Mouse (Mus musculus): ENCODE measurements at regions not wholly inside any gene's neighbourhood (a gene's known extent, or its start where the extent isn't known, plus 50 kb on each side); places are given as distances from the start of the nearest gene placed in this dataset.
A peak's percentile ranks its signal among the peaks of the same experiment; 100 is the strongest.

DNA sequence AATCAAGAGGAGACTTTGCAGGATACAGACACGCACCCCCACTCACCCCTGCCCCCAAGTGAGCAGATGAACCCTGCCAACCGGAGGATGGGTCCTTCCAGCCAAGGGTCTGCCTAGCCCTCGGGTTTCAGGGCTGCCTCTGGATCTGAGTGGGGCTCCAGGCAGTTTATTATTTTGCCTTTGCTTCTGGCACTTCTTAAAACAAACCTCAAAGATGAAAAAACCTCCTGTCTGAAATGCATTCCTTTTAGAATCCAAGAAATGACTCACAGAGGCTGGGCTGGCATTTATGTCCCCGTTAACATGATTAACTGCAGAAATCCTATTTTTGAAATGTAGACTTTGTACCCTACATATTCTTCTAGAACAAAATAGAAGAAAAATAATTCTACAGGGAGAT is 76.3 kb downstream of the Ets2 start:
- WGBS = 34% methylated on average over 4 of the region's 4 CpGs
- Histone ChIP-seq H3K9ac (no peak overlapping the region), H3K36me3 (no peaks in the 10 kb centered on the region), H3K4me1 (no peaks in the 10 kb centered on the region), H3K27me3 (replicated peaks) (no peaks in the 10 kb centered on the region), H3K27ac (peak overlapping the region; percentile 35; the same call in 1 of the 2 replicates), H3K4me2 (no peak overlapping the region), H3K4me3 (replicated peaks) (no peak overlapping the region), H3K9me3 (no peaks in the 10 kb centered on the region)
- no peak for ATAC-seq (ENCODE audit: insufficient read depth, low FRiP score, low read depth)

DNA sequence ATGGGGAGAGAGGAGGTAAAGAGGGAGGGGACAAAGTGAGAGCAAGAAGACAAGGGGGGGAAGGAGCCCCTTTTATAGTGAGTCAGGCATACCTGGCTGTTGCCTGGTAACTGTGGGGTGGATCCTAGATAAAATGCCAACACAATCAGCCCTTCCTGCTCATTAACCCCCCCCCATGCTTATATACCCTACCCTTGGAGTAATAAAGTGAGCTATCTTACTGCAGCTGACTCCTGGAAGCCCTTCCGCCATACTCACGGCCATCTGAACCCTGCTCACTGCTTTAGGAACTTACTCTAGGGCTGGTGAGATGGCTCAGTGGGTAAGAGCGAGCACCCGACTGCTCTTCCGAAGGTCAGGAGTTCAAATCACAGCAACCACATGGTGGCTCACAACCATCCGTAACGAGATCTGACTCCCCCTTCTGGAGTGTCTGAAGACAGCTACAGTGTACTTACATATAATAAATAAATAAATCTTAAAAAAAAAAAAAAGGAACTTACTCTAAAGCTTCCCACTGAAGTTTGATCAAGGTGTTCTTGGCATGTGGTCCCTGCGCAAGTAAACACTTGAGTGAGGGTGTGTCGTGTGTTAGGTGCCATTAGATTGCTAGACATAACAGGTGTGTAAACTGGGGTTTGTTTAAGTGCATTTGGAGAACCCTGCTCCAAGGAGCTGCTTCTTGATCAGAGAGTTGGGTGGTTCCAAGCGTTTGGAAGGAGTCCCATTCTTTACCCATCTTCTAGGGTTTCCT is 74.9 kb downstream of the Ets2 start:
- Histone ChIP-seq H3K27ac (no peak overlapping the region), H3K9me3 (no peaks in the 10 kb centered on the region), H3K4me1 (no peaks in the 10 kb centered on the region), H3K9ac (no peak overlapping the region), H3K4me2 (no peak overlapping the region), H3K36me3 (no peaks in the 10 kb centered on the region), H3K27me3 (replicated peaks) (no peaks in the 10 kb centered on the region), H3K4me3 (replicated peaks) (no peak overlapping the region)
- 85% methylated on average over 10 of the region's 10 CpGs for WGBS
- ATAC-seq (ENCODE audit: insufficient read depth, low FRiP score, low read depth) = no peak

DNA sequence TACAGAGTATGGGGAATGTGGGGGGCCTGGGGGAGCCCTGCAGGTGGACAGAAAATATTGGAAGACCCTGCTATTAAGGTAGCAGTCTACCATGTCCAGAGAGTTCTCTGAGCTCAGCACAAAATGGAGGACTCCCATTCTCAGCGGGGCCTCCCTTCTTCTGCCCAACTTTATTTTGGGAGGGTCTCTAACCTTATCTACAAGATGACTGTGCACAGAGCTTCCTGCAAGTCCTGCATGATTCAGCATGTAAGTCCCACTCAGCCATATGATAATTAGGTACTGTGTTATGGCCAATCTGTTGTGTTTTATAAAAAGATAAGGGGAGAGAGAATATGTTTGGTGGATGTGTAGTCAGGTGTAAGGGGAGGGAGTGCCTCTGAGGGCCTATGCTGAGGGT is 74.1 kb downstream of the Ets2 start:
- no peak overlapping the region for H3K4me3 ChIP-seq (replicated peaks)
- WGBS = 80% methylated on average over 1 of the region's 1 CpGs
- no peaks in the 10 kb centered on the region for H3K4me1 ChIP-seq
- no peak overlapping the region for H3K4me2 ChIP-seq
- H3K36me3 ChIP-seq = no peaks in the 10 kb centered on the region
- H3K9ac ChIP-seq = no peak overlapping the region
- no peak for ATAC-seq (ENCODE audit: insufficient read depth, low FRiP score, low read depth)
- H3K27ac ChIP-seq = no peak overlapping the region
- H3K27me3 ChIP-seq (replicated peaks) = no peaks in the 10 kb centered on the region
- H3K9me3 ChIP-seq = no peaks in the 10 kb centered on the region

DNA sequence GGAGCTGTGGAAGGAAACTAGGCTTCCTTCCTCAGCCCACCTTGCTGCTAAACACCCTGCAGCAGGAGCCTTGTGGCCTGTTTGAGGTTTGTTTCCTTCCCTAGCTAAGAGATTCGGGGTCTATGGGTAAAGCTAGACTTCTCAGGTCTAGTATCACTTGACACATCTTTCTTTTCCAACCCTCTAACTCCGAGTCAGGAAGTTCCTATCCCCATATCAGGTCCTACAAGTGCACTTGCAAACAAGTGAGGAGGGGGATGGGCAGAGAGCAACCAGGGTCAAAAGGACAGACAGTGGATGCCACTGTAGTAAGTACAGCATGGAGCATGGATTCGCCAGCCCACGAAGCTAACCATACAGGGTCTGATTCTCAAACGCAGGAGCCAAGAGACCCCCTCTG is 73.5 kb downstream of the Ets2 start:
- Histone ChIP-seq H3K9me3 (no peaks in the 10 kb centered on the region), H3K4me2 (no peak overlapping the region), H3K27me3 (replicated peaks) (no peaks in the 10 kb centered on the region), H3K9ac (no peak overlapping the region), H3K4me1 (no peaks in the 10 kb centered on the region), H3K4me3 (replicated peaks) (no peak overlapping the region), H3K36me3 (no peaks in the 10 kb centered on the region), H3K27ac (no peak overlapping the region)
- ATAC-seq (ENCODE audit: insufficient read depth, low FRiP score, low read depth) = no peak
- WGBS = 71% methylated on average over 5 of the region's 5 CpGs

DNA sequence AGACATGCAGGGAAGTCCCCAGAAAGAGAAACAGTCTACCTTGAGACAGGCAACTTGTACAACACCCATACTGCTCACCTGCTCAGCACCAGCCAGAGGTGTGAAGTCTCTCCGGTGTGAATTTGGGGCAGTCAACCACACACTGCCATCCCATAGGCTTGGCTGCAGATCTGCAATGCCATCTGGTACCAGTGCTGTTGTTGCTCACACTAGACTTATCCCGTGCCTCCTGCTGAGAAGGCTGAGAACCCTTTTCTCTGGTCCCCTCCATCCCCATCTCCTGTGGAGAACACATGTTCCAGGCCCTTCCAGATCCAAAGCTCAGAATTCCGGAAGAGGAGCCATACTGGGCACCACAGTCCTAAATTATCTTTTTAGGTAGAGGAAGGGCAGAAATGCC is 71.3 kb downstream of the Ets2 start:
- 79% methylated on average over 3 of the region's 3 CpGs for WGBS
- Histone ChIP-seq H3K4me2 (no peak overlapping the region), H3K27ac (no peak overlapping the region)

More for the DNA sequence above, 71.3 kb downstream of the Ets2 start:
- Histone ChIP-seq H3K27me3 (replicated peaks) (no peaks in the 10 kb centered on the region), H3K4me3 (replicated peaks) (no peak overlapping the region), H3K9me3 (no peaks in the 10 kb centered on the region), H3K4me1 (0 out of 2 replicates have a peak, but pooled peaks cover 10% of the 10 kb centered on the region), H3K9ac (no peak overlapping the region), H3K36me3 (no peaks in the 10 kb centered on the region)
- ATAC-seq (ENCODE audit: insufficient read depth, low FRiP score, low read depth) = no peak

Data from stomach, embryonic 15.5 days (tissue).